Mouse (Mus musculus): Measurements from ENCODE around the gene Olfr71.

- TF ChIP-seq CTCF (IDR thresholded peaks at IDR 0.05; ENCODE audit: low read depth) (no peak), EP300 (IDR thresholded peaks at IDR 0.05; ENCODE audit: low read depth) (no peak)
Measured at GRCm38 (mm10) chr4:43742637-43743036, 32.6 kb upstream of the Olfr71 start.
